Mouse (Mus musculus): ENCODE results near the gene Popdc2.

Gene Popdc2

GRCm38 (mm10) chr16:38376163-38376840, 14.3 kb downstream of the Popdc2 start:
- no peak for DNase-seq (ENCODE audit: low read depth)

- no peak for DNase-seq (ENCODE audit: low read depth)
These were observed 14.8 kb downstream of the Popdc2 start for GRCm38 (mm10) chr16:38376841-38377249.

GRCm38 (mm10) chr16:38377546-38377945, 15.5 kb downstream of the Popdc2 start:
- DNase-seq (ENCODE audit: low read depth): no peak

GRCm38 (mm10) chr16:38378591-38378990, 16.6 kb downstream of the Popdc2 start:
- no peak for DNase-seq (ENCODE audit: low read depth)

- no peak for DNase-seq (ENCODE audit: low read depth)
These were observed 17.1 kb downstream of the Popdc2 start for GRCm38 (mm10) chr16:38379088-38379487.

GRCm38 (mm10) chr16:38379493-38379892, 17.5 kb downstream of the Popdc2 start:
- DNase-seq (ENCODE audit: low read depth): no peak

- no peak for DNase-seq (ENCODE audit: low read depth)
These were observed 17.9 kb downstream of the Popdc2 start for GRCm38 (mm10) chr16:38379926-38380325.

- no peak for DNase-seq (ENCODE audit: low read depth)
These were observed 21.7 kb downstream of the Popdc2 start for GRCm38 (mm10) chr16:38383683-38384082.

- DNase-seq (ENCODE audit: low read depth): no peak
These were observed 23.2 kb downstream of the Popdc2 start for GRCm38 (mm10) chr16:38385184-38385634.

- no peak for DNase-seq (ENCODE audit: low read depth)
These were observed 23.7 kb downstream of the Popdc2 start for GRCm38 (mm10) chr16:38385700-38386099.

GRCm38 (mm10) chr16:38387389-38387788, 25.4 kb downstream of the Popdc2 start:
- DNase-seq (ENCODE audit: low read depth): no peak

GRCm38 (mm10) chr16:38388757-38389156, 26.7 kb downstream of the Popdc2 start:
- no peak for DNase-seq (ENCODE audit: low read depth)

GRCm38 (mm10) chr16:38389284-38389893, 27.4 kb downstream of the Popdc2 start:
- no peak for DNase-seq (ENCODE audit: low read depth)

- DNase-seq (ENCODE audit: low read depth): no peak
These were observed 28.3 kb downstream of the Popdc2 start for GRCm38 (mm10) chr16:38390322-38390721.

GRCm38 (mm10) chr16:38392126-38392894, 30.3 kb downstream of the Popdc2 start:
- no peak for DNase-seq (ENCODE audit: low read depth)

- no peak for DNase-seq (ENCODE audit: low read depth)
These were observed 32.2 kb downstream of the Popdc2 start for GRCm38 (mm10) chr16:38394191-38394618.

GRCm38 (mm10) chr16:38395060-38395730, 33.2 kb downstream of the Popdc2 start:
- no peak for DNase-seq (ENCODE audit: low read depth)

- no peak for DNase-seq (ENCODE audit: low read depth)
These were observed 34.1 kb downstream of the Popdc2 start for GRCm38 (mm10) chr16:38396155-38396554.

- no peak for DNase-seq (ENCODE audit: low read depth)
These were observed 36.3 kb downstream of the Popdc2 start for GRCm38 (mm10) chr16:38398266-38398665.

- DNase-seq (ENCODE audit: low read depth): no peak
These were observed 37.1 kb downstream of the Popdc2 start for GRCm38 (mm10) chr16:38399076-38399475.

- DNase-seq (ENCODE audit: low read depth): no peak
These were observed 37.7 kb downstream of the Popdc2 start for GRCm38 (mm10) chr16:38399531-38400231.

All from c-Kit-positive CD71-negative TER-119-negative erythroid progenitor cells, embryonic 14.5 days (primary cell).